Mouse (Mus musculus) midbrain, embryonic 10.5 days (tissue): ENCODE data around the gene Bcl7b. TPM values are rescaled to one million over a fixed set of nuclear protein-coding genes. Genes with fewer than 3 reads are reported as not detected.

Experiments used
- DNase-seq: peaks from one replicate; pipeline ENCODE4 v3.0.0-alpha.2; 2017; ENCODE audit warnings: low spot score
- H3K27ac ChIP-seq: fragments of 300-500 bp; sonication (generic); replicated peaks from 2 replicates; pipeline ENCODE4 v1.5.1; 2016; ENCODE audit warnings: mild to moderate bottlenecking
- H3K27me3 ChIP-seq: fragments of 300-500 bp; sonication (generic); 2 replicates; pipeline ENCODE4 v1.6.1; 2016; ENCODE audit warnings: low read depth, mild to moderate bottlenecking; ENCODE audit not compliant: poor library complexity, severe bottlenecking
- H3K36me3 ChIP-seq: fragments of 300-500 bp; sonication (generic); 2 replicates; pipeline ENCODE4 v1.6.1; 2016; ENCODE audit warnings: mild to moderate bottlenecking, moderate library complexity
- H3K4me1 ChIP-seq: fragments of 300-500 bp; sonication (generic); 2 replicates; pipeline ENCODE4 v1.6.1; 2016
- H3K4me3 ChIP-seq: fragments of 300-500 bp; sonication (generic); 2 replicates; pipeline ENCODE4 v1.5.1; 2016; ENCODE audit warnings: mild to moderate bottlenecking, moderate library complexity
- H3K9me3 ChIP-seq: fragments of 300-500 bp; sonication (generic); replicated peaks from 2 replicates; pipeline ENCODE4 v1.6.1; 2016; ENCODE audit warnings: mild to moderate bottlenecking
- WGBS: fragments of 180-500 bp; shearing (Covaris S2); methylation state at CpG from one replicate; pipeline ENCODE4 v1.1.7; 2016; 5-methylcytosine and 5-hydroxymethylcytosine counted together
- polyA plus RNA-seq: library from polyadenylated mRNA; unstranded; fragments of >200 nt; fragmentation: Nextera tagmentation; extraction: Ambion mirVana; gene quantifications from 2 replicates; pipeline ENCODE4 v1.2.1, GENCODE M21; 2016

Bcl7b gene
- polyA plus RNA-seq, 1 experiment from 2014 or later, result 49.5 TPM

DNA sequence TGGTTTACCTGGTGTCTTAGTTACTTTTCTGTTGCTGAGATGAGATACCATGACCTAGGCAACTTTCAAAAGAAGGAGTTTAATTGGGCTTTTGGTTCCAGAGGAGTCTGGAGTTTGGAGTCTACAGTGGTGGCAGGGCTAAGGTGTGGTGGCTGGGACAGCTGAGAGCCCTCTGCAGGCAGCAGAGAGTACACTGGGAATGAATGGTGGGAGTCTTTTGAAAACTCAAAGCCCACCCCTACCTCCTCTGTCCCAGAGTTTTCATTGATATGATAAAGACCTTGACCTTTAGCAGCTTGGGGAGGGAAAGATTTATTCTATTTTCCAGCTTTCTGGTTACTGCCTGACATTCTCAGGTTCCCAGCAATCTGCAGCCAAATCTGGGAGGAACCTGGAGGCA is 7.0 kb downstream of the Bcl7b start:
- DNase-seq, result no peak
- Histone ChIP-seq H3K27ac (no peak overlapping the region), H3K4me3 (no peak overlapping the region), H3K4me1 (peaks cover 11% of the 10 kb centered on the region), H3K9me3 (no peaks in the 10 kb centered on the region), H3K36me3 (peaks cover 91% of the 10 kb centered on the region), H3K27me3 (no peaks in the 10 kb centered on the region)

DNA sequence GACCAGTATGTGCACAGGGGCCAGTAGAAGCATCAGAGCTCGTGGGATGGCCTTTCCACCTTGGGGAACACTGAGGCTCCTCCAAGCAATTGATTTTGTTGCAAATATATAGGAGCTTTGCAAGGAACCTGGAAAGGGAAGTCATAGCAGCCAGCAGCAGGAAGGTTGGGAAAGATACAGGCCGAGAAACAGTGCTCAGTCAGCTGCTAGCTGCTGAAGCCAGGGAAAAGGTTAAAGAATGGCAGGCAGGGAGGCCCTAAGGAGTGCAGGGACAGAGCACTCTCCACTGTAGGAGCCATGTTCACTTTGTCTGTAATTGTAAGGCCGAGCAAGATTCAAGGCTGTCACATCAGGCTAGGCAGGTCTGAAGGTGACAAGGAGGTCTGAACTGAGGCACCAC is 10.4 kb downstream of the Bcl7b start:
- DNase-seq, result no peak
- H3K27me3 ChIP-seq, result no peaks in the 10 kb centered on the region
- no peak overlapping the region for H3K27ac ChIP-seq
- H3K4me1 ChIP-seq, result peaks cover 10% of the 10 kb centered on the region; the same call in 1 of the 2 replicates
- 85% methylated on average over 3 of the region's 3 CpGs for WGBS
- no peak overlapping the region for H3K4me3 ChIP-seq
- peaks cover 92% of the 10 kb centered on the region for H3K36me3 ChIP-seq
- no peaks in the 10 kb centered on the region for H3K9me3 ChIP-seq

DNA sequence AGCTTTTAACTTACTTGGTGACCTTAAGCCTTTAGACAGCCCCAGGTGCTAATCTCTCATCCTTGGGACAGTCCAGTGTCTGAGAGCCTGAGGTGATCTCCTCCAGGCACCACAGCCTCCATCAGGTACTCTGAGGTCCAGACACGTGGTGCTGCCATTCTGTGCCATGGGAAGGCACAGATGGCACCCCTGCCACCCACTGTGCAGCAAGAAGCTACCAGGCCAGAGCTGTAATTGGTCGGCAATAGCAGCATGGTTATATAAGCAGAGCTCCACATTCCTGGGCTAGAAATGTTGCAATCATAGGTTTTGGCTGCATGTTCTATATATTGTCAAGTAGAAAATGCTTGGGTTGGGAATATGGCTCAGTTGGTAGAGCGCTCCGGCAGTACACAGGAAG is 10.9 kb downstream of the Bcl7b start:
- peaks cover 89% of the 10 kb centered on the region for H3K36me3 ChIP-seq
- H3K4me1 ChIP-seq, result peaks cover 10% of the 10 kb centered on the region; the same call in 1 of the 2 replicates

DNA sequence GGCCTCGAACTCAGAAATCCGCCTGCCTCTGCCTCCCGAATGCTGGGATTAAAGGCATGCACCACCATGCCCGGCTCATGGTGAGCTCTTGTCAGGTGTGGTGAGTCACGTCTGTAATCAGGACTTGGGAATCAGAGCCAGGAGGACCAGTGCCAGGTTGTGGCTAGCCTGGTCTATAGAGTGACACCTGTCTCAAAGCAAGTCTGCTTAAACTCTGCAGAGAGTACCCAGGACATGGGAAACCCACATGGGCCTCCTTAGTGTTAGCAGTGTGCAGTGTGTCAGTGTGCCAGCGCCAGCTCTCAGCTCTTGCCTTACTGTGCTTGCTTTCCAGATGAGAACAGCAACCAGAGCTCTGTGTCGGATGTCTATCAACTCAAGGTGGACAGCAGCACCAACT is 11.5 kb downstream of the Bcl7b start:
- Histone ChIP-seq H3K36me3 (peaks cover 87% of the 10 kb centered on the region), H3K27ac (no peak overlapping the region), H3K4me3 (no peak overlapping the region), H3K9me3 (peaks cover 6% of the 10 kb centered on the region; the same call in 1 of the 2 replicates), H3K4me1 (peaks cover 9% of the 10 kb centered on the region; the same call in 1 of the 2 replicates), H3K27me3 (no peaks in the 10 kb centered on the region)
- DNase-seq, result no peak
- WGBS, result 95% methylated on average over 7 of the region's 7 CpGs

More for the DNA sequence above, 10.9 kb downstream of the Bcl7b start:
- WGBS, result 93% methylated on average over 4 of the region's 4 CpGs
- no peak overlapping the region for H3K4me3 ChIP-seq
- H3K9me3 ChIP-seq, result 0 out of 2 replicates have a peak, but pooled peaks cover under 1% of the 10 kb centered on the region
- DNase-seq, result no peak
- H3K27ac ChIP-seq, result no peak overlapping the region
- no peaks in the 10 kb centered on the region for H3K27me3 ChIP-seq

DNA sequence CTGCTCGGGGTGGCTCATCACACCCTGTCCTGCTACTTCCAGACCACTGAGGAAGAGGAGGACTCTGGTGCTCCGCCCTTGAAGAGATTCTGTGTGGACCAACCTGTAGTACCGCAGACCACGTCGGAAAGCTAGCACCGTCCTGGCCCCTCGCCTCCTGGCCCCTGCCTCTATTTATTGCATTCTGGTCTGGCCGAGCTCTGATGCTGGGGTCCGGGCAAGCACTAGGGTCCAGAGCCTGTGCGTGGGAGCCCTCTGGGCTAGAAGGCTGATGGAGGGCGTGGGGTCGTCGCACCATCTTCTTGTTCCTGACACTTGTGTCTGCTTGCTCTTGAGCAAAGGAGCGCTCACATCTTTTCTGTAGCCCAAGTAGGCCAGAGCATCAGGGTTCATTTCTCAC is 12.7 kb downstream of the Bcl7b start:
- peaks cover 75% of the 10 kb centered on the region for H3K36me3 ChIP-seq
- 93% methylated on average over 14 of the region's 14 CpGs for WGBS

DNA sequence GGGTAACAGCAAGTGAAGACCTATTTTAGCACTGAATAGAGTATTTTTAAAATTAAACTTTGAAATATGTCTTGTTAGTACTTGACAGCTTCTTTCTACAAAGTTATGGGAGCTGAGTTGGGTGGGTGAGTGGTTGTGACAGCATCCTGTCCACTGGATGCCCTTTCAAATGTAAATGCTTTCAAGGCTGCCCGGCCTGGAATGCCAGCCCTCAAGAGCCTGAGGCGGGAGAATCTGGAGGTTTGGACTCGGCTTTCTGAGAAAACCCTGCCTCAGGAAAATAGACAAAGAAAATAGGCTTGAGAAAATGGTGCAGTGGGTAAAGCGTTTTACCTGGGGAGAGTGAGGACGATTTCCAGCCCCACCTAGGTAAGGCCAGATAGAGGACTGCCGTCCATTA is 13.7 kb downstream of the Bcl7b start:
- WGBS, result 80% methylated on average over 6 of the region's 6 CpGs
- Histone ChIP-seq H3K27ac (no peak overlapping the region), H3K9me3 (peaks cover 10% of the 10 kb centered on the region; the same call in 1 of the 2 replicates), H3K27me3 (no peaks in the 10 kb centered on the region), H3K36me3 (peaks cover 70% of the 10 kb centered on the region), H3K4me1 (peaks cover 10% of the 10 kb centered on the region), H3K4me3 (no peak overlapping the region)
- no peak for DNase-seq

More for the DNA sequence above, 12.7 kb downstream of the Bcl7b start:
- Histone ChIP-seq H3K27ac (no peak overlapping the region), H3K4me1 (0 out of 2 replicates have a peak, but pooled peaks cover 3% of the 10 kb centered on the region), H3K27me3 (no peaks in the 10 kb centered on the region), H3K4me3 (no peak overlapping the region), H3K9me3 (peaks cover 10% of the 10 kb centered on the region; the same call in 1 of the 2 replicates)
- DNase-seq, result no peak

DNA sequence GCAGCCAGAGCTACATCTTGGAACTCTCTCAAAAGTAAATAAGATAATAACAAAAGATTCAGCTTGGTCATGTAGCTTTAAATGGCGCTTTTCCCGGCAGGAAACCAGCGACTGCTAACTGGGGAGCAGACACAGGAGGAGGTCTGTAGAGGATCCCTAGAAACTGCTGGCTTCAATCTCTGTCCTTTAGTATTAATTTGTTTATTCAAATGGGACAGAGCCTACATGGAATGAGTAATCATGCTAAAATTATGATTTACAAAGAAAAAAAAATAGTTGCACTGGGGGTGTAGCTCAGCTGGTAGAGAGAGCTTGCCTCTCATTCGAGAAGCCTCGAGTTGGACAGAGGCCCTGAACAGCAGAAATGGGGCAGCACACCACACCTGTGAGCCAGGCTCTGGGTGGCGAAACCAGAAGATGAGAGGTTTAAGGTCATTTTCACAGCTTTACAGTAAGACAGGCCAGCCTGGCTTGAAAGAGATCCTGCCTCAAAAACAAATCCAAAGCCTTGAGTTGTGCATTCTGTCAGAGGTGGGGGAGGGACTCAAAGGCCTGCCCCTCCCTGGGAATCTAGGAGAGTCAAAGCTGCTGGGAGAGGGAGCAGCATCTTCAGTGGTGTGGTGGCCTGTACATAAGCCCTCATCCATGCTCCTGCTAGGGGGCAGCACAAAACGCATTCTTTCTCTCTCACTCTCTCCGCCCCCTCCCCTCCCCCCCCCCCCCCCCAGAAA is 15.2 kb downstream of the Bcl7b start:
- Histone ChIP-seq H3K4me3 (no peak overlapping the region), H3K9me3 (peaks cover 10% of the 10 kb centered on the region; the same call in 1 of the 2 replicates), H3K36me3 (peaks cover 55% of the 10 kb centered on the region), H3K4me1 (peaks cover 10% of the 10 kb centered on the region), H3K27me3 (no peaks in the 10 kb centered on the region), H3K27ac (no peak overlapping the region)
- no peak for DNase-seq
- 56% methylated on average over 8 of the region's 8 CpGs for WGBS

DNA sequence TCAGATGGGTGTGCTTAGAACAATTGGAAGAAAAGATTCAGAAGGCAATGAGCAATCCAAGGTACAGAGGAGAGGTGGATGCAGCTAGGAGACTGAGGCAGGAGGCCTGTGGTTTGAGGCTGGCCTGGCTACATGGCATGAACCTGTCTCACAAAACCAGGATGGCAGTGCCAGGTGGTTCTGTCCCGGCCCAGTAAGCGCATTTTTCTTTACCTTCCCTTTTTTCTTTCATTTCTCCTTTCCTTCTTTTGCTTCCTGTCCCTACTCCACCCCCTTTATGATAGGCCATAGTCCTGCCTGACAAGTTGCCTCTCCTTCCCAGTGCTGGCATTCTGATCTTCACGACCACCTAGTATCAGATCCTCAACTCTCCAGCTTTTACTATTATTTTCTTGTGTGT is 16.9 kb downstream of the Bcl7b start:
- Histone ChIP-seq H3K27ac (no peak overlapping the region), H3K36me3 (peaks cover 49% of the 10 kb centered on the region), H3K9me3 (peaks cover 10% of the 10 kb centered on the region; the same call in 1 of the 2 replicates), H3K4me3 (no peak overlapping the region), H3K27me3 (no peaks in the 10 kb centered on the region), H3K4me1 (peaks cover 26% of the 10 kb centered on the region)
- no peak for DNase-seq
- WGBS, result 91% methylated on average over 3 of the region's 3 CpGs

DNA sequence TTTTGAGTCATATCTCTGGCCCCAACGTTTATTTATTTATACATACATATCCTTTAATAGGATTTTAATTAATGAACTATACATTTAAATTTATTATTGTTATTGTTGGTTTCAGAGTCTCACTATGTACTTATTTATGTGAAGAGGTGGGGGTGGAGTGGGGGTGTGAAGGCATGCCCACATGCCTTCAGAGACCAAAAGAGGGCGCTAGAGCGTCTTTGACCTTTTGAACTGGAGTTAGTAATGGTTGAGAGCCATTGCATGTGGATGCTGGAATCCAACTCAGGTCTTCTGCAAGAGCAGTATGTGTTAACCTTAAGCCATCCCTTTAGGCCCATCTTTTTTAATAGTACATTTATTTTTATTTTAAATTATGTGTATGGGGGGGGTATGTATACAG is 17.5 kb downstream of the Bcl7b start:
- H3K4me3 ChIP-seq, result no peak overlapping the region
- DNase-seq, result no peak
- peak overlapping the region; percentile 99; the same call in 1 of the 2 replicates for H3K27ac ChIP-seq
- WGBS, result 34% methylated on average over 3 of the region's 3 CpGs
- peaks cover 10% of the 10 kb centered on the region; the same call in 1 of the 2 replicates for H3K9me3 ChIP-seq
- peaks cover 49% of the 10 kb centered on the region for H3K36me3 ChIP-seq
- H3K27me3 ChIP-seq, result no peaks in the 10 kb centered on the region
- H3K4me1 ChIP-seq, result peaks cover 30% of the 10 kb centered on the region

DNA sequence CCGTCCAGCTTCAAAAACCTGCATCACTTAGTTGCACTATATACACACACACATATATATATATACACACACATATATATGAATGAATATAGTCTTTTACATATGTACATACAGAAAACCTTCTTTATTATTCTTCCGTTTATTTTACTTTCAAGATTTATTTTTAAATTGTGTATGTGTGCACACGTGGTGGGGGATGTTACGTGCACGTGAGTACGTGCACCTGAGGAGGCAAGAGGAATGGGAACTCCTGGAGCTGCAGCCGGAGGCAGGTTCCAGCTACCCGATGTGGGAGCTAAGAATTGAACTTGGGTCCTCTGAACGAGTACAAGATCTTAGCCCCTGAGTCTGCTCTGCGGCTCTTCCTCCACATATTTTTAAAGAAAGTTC is 18.1 kb downstream of the Bcl7b start:
- peaks cover 30% of the 10 kb centered on the region for H3K4me1 ChIP-seq
- H3K9me3 ChIP-seq, result peaks cover 10% of the 10 kb centered on the region; the same call in 1 of the 2 replicates
- 23% methylated on average over 10 of the region's 10 CpGs for WGBS
- H3K27ac ChIP-seq, result peak overlapping the region; percentile 99
- DNase-seq, result no peak
- H3K36me3 ChIP-seq, result peaks cover 48% of the 10 kb centered on the region
- H3K27me3 ChIP-seq, result no peaks in the 10 kb centered on the region
- H3K4me3 ChIP-seq, result peak overlapping the region; percentile 99

DNA sequence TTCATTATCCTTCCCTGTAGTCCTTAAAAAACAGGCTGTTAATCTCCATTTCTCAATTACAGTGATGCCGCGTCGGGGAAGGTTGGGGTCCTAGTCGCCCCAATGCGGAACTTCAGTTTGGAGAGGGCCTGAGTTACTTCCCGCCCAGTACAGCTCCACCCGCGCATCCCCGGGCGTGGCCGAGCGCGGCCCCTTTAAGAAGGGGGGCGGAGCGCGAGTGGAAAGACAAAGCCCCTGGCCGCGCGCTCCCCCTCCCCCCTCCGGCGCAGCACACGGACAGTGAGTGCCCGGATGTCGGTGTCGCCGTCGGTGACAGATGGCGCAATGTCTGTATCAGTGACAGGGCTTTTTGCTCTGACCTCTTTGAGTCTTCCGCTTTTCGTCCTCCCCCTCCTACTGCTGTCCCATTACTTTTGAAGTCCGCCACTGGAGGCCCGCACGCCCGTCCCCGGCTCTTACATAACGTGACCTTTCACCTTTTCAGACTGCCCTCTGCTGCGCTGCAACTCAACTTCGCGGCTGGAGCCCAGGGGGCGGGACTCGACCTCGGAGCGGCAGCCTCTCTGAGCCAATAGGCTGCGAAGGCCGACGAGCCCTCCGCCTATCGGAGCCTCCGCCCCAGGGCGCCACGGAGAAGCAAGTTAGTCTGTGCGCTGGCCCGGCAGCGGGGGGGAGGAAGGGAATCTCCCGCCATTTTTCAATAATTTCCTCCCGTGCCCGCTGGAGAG is 18.7 kb downstream of the Bcl7b start, which contains the start of gene Baz1b:
Gene Baz1b (plus strand): TSS at position 644 of the 728 bp plus-strand sequence.
- Histone ChIP-seq H3K27ac (peak within 1 kb of the TSS; percentile 99), H3K4me1 (peaks cover 33% of the 10 kb centered on the region), H3K4me3 (peak within 1 kb of the TSS; percentile 99), H3K9me3 (peaks cover 10% of the 10 kb centered on the region; the same call in 1 of the 2 replicates), H3K27me3 (no peaks in the 10 kb centered on the region), H3K36me3 (peaks cover 48% of the 10 kb centered on the region)
- DNase-seq, result peak; percentile 99
- WGBS, result under 1% methylated on average over 57 of the region's 57 CpGs

DNA sequence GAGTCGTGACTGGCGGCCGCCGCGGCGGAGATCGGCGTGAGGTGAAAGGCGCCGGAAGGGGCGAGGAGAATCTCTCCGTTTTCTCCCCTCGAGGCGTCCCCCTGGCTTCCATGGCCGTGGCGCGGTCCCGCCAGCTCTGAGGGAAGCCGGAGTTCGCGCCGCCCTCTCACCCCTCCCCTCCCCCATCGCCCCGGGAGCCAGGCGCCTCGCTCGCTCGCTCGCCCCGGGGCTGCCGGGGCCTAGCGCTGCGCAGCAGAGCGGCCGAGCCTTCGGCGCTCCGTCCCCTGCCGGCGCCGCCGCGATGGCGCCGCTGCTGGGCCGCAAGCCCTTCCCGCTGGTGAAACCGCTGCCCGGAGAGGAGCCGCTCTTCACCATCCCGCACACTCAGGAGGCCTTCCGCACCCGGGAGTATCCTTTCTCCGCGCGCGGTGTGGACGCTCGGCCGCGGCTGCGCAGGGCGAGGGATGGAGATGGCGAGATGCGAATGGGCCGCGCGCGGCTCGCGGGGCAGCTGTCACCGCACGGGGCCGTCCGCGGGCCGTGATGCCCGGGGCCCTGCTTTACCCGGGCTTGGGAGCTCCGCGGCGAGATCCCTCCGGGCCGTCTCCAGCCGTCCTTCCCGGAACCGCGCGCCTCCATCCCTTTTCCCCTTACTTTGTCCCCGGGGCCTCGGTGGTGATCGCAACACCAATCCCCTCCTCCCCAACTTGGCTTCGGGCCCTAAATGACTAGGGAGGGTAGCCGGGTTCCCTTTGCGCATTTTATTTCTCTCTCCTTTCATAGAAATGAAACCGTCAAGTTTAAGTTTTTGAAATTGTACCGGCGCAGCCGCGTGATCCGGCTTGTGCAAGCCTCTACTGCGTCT is 19.5 kb downstream of the Bcl7b start:
- peak overlapping the region; percentile 99 for H3K27ac ChIP-seq

More for the DNA sequence above, 19.5 kb downstream of the Bcl7b start:
- DNase-seq, result no peak
- Histone ChIP-seq H3K36me3 (peaks cover 48% of the 10 kb centered on the region), H3K4me1 (peaks cover 34% of the 10 kb centered on the region), H3K9me3 (peaks cover 10% of the 10 kb centered on the region; the same call in 1 of the 2 replicates), H3K4me3 (peak overlapping the region; percentile 99), H3K27me3 (no peaks in the 10 kb centered on the region)
- under 1% methylated on average over 100 of the region's 102 CpGs for WGBS
